Mouse (Mus musculus) heart, postnatal 0 days (tissue): ENCODE measurements around the gene Gnptab.
A peak's percentile ranks its signal among the peaks of the same experiment; 100 is the strongest.

Experiments
- CTCF ChIP-seq: IDR thresholded peaks from 2 replicates; pipeline ENCODE4 v1.5.1; 2016; ENCODE audit warnings: antibody characterized with exemption, control low read depth, low read depth
- EP300 ChIP-seq: IDR thresholded peaks from 2 replicates; pipeline ENCODE4 v1.6.1; 2016; ENCODE audit warnings: antibody characterized with exemption, low read depth

DNA sequence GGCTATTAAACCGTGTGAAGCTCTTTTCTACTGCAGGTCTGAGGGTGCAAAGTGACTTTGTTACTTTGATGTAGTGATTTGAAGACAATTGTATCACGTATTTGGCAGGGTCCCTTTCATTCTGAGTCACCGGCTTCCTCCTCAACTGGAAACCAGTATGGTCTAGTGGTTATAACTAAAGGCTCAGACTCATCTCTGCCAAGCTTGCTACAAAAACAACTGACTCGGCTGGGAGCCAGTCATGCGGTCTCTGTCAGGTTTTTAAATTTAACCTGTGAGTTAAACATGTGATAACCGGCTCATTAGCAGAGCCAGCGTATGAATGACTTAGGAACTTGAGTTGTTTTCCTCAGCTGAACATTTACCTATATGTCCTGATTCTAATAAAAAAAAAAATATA lies 26.9 kb downstream of the Gnptab start:
- 0 out of 2 replicates have a peak, but pooled peaks have one; percentile 39 for TF ChIP-seq EP300
- TF ChIP-seq CTCF, result no peak
